Mouse (Mus musculus) stomach, postnatal 0 days (tissue): ENCODE measurements around the gene Gm45140.

Experiments
- CTCF ChIP-seq: IDR thresholded peaks from 2 replicates; pipeline ENCODE4 v1.5.1; 2016; ENCODE audit warnings: antibody characterized with exemption, low read depth, mild to moderate bottlenecking, moderate library complexity
- EP300 ChIP-seq: optimal IDR thresholded peaks from 2 replicates; pipeline ENCODE3; 2016; ENCODE audit warnings: antibody characterized with exemption

- TF ChIP-seq CTCF (no peak), EP300 (no peak)
These were observed 6.0 kb upstream of the Gm45140 start for GRCm38 (mm10) chr6:87841635-87842034.
